Mouse (Mus musculus) right cerebral cortex, postnatal 25 days (tissue): ENCODE measurements around the gene Strn.

Source experiments
- DNase-seq: peaks from one replicate; pipeline ENCODE4 v3.0.0; 2022

Strn gene

DNA sequence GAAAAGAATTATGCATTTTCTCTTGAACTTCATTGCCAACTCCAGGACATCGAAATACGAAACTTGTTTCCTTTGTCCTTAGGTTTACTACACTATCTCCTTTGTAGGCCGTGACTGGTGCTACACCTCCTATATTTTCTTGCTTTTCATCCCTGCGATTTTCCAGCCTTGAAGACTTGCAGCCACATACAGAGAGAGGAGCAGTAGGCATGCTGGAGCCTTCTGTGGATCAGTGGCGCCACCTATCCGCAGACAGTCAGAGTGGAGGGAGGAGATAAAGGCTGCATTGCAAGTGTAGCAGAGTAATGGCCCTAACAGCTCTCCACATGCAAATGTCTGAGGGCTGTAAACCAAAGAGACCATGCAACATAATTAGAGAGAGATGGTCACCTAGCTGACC is 125.9 kb downstream of the Strn start:
- no peak for DNase-seq

DNA sequence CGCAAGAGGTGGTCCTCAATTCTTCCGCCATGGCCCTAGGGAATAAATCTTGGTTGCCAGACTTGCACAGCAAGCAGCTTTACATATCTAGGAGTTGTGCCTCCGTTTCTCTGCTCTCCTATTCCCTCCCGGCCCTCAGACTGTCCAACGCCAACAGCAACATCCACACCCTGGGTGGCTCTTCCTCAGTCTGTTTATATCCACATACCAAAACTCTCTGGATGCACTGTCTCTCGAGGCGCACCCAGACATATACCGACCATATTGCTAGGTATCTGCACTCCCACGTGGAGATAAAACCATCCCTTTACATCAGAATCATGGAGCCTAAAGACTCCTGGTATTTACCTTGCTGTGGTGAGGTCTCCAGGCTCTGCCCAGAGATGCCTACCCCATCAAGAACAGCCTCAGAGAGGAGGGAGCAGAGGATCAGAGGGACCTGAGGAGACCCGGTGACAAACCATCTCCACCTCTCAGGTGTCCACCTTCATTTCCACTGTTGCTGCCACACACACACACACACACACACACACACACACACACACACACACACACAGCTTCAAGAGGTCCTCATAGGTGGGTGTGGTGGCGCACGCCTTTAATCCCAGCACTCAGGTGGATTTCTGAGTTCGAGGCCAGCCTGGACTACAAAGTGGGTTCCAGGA is 127.7 kb downstream of the Strn start:
- no peak for DNase-seq

DNA sequence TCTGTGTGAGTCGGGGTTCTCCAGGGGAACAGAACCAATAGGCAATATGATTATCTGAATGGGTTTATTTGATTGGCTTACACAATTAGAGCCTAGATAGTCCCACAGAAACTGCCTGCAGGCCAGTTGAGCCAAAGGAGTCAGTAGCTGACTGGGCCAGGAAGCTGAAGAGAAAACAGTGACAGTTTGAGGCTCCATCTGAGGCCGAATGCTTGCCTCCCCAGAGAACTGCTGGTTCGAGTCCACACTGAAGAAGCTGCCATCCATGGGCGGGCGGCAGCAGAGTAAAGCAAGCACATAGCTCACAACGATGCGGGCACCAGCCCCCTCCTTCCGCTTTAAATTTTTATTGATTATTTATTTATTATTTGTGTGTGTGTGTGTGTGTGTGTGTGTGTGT is 128.3 kb downstream of the Strn start:
- no peak for DNase-seq

DNA sequence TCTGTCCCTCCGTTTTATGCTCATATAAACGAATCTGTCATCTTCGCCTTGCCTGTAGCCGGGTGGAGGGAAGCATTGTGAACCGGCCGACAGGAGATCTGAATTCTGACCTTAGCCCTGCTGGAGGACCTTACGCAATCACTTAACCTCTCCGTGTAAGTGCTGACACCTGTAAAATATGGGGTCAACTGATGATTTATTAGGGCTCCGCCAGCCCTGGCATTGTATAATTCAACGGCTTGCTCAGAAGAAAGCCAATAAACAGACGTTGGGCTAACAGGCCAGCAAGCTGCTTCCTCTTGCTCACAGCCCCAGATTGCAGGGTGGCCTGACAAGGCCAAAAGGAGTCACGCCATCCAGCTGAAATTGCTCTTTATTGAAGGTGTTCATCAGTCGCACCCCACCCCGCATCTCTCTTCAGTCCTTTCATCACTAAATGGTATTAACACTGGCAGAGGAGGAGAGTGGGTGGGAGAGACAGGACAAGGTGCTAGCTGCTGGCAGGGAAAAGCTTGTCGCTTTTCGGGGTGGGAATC is 128.8 kb downstream of the Strn start:
- no peak for DNase-seq

DNA sequence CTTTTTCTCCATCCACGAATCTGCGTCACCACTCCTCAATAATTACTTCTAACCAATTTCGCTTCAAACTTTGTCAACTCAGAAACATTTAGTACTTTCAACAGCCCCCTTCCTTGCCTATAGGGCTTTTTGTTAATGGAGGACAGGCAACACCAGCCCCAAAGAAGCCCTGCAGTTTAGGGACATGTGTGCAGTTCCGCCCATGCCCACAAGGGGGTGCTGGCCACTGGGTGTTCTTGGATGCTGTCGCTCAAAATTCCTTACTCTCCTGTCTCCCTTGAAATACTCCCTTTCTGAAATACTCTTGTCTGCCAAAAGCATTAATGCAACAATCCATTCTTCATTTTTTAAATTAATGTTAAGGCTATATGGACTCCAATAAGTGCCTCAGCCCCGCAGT is 132.6 kb downstream of the Strn start:
- DNase-seq = no peak

DNA sequence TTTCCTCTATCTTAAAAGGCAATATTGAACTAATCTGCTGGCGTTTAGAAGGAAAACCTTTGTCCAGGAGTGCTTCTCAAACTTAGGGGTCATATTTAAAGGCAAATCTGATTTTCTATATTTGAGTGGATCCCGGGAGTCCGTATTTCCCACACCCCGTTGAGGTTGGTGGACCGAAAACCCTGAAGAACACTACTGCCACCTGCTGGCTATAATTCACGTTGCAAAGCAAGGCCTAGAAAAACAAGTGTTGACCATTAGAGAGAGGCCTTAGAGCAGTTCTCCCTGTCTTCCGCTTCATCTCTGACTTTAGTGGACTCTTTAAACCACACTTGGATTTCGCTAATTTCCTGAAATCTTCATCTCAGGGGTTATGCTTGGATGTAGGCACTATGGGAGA is 133.1 kb downstream of the Strn start:
- peak; percentile 67 for DNase-seq

DNA sequence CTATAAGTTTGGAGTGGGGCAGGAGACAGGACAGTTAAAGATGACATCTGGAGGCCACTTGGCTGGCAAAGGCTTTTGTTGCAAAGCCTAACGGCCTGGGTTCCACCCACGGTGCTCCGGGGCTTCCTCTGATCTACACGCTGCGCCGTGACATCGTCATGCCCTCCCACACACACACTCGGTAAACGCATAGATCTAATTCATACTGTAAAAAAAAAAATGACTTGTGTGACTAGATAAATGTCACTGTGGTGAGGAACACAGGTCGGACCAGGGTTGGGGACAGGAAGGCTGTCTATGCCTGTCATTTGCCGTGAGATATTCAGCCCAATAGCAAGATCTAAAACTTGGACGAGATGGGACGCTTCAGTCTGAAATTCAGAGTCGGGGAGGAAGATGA is 134.7 kb downstream of the Strn start:
- DNase-seq = no peak

DNA sequence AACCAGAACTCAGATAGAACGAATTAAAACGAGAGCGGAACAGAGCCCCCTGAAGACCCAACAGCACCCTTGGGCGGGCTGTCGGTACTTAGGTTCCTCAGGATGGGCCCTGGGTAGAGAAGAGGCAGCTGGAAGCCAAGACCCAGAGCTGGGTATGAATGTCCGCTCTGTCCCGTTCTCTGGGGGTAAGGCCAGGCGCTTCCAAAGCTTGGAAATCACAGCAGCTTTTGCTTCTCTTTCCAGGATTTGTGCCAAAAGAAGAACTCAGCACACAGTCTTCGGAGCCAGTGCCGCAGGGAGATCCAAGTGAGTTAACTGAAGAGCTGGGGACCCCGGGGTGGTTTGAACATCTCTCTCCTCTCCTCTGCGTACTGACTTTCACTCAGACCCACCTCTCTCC is 135.4 kb downstream of the Strn start:
- peak; percentile 13 for DNase-seq

DNA sequence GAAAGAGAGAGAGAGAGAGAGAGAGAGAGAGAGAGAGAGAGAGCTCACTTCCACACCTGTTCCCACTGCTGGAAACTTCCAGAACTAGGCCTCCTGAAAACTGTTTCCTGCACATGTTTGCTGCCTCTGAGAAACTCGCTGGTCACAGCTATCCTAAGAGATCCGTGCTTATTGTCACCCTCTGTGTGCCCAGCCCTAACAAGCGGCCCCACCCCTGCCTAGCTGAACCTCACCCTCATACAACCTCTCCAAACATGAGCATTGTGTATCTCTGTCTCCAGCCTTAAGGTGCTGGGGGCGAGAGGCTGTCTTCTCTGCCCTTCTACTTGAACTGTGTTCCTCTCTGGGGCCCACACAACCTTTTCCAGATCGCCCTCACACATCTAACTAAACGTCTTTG is 136.0 kb downstream of the Strn start:
- no peak for DNase-seq
